Mouse (Mus musculus): ENCODE results near the gene Rcn3.
"Not testable (repeated sequence)": the region's sequence is repeated elsewhere in the genome, so short reads cannot be mapped to it uniquely, and the experiment has no call there.

DNA sequence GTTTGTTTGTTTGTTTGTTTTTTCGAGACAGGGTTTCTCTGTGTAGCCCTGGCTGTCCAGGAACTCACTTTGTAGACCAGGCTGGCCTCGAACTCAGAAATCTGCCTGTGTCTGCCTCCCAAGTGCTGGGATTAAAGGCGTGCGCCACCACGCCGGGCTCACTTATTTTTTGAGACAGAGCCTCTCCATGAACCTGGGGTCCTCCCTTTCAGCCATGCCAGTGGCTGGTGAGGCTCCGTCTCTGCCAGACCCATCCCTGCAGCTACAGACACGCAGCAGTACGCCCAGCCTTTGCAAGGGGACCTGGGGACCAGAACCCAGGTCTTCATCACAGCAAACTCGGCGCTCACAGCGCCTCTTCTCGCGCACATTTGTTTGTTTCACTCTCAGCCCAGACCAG is 3.9 kb upstream of the Rcn3 start:
- not testable (repeated sequence) for TF ChIP-seq CTCF (IDR thresholded peaks at IDR 0.05; ENCODE audit: insufficient read depth, low read length); POLR2A (IDR thresholded peaks at IDR 0.05; ENCODE audit: borderline replicate concordance, extremely low read depth, low read depth, low read length)

Data from lung, adult 2 months (tissue).